Mouse (Mus musculus): ENCODE measurements around the gene Sod1. TPM values are rescaled to one million over a fixed set of nuclear protein-coding genes. Genes with fewer than 3 reads are reported as not detected.
"Not testable (repeated sequence)": the region's sequence is repeated elsewhere in the genome, so short reads cannot be mapped to it uniquely, and the experiment has no call there.

Sod1 gene
- polyA plus RNA-seq, 1 experiment from 2014 or later, result 1,400 TPM

- Histone ChIP-seq H3K27ac (no peak overlapping the region), H3K9ac (no peak overlapping the region), H3K4me2 (no peak overlapping the region), H3K9me3 (replicated peaks) (no peaks in the 10 kb centered on the region), H3K36me3 (no peaks in the 10 kb centered on the region), H3K4me3 (replicated peaks) (no peak overlapping the region), H3K4me1 (replicated peaks) (peaks cover 57% of the 10 kb centered on the region), H3K27me3 (no peaks in the 10 kb centered on the region)
- no peak for DNase-seq
- 72% methylated on average over 8 of the region's 8 CpGs for WGBS (ENCODE audit: insufficient replicate concordance)
- ATAC-seq (ENCODE audit: low read depth), result no peak
These were observed 8.8 kb upstream of the Sod1 start for GRCm38 (mm10) chr16:90211767-90212166.

GRCm38 (mm10) chr16:90213477-90214339 lies 6.8 kb upstream of the Sod1 start:
- H3K4me1 ChIP-seq (replicated peaks), result peaks cover 71% of the 10 kb centered on the region
- no peaks in the 10 kb centered on the region for H3K36me3 ChIP-seq
- H3K4me3 ChIP-seq (replicated peaks), result no peak overlapping the region
- peak; percentile 97 for ATAC-seq (ENCODE audit: low read depth)
- H3K9me3 ChIP-seq (replicated peaks), result no peaks in the 10 kb centered on the region
- no peaks in the 10 kb centered on the region for H3K27me3 ChIP-seq
- H3K4me2 ChIP-seq, result peak overlapping the region; percentile 49
- H3K9ac ChIP-seq, result peak overlapping the region; percentile 33; the same call in 1 of the 2 replicates
- DNase-seq, result peak; percentile 65
- H3K27ac ChIP-seq, result peak overlapping the region; percentile 92
- WGBS (ENCODE audit: insufficient replicate concordance), result 34% methylated on average over 12 of the region's 12 CpGs

GRCm38 (mm10) chr16:90214731-90215565 lies 5.6 kb upstream of the Sod1 start:
- H3K9me3 ChIP-seq (replicated peaks), result no peaks in the 10 kb centered on the region
- no peak overlapping the region for H3K4me3 ChIP-seq (replicated peaks)
- no peak for ATAC-seq (ENCODE audit: low read depth)
- H3K4me1 ChIP-seq (replicated peaks), result peaks cover 77% of the 10 kb centered on the region
- DNase-seq, result no peak
- H3K36me3 ChIP-seq, result no peaks in the 10 kb centered on the region
- H3K4me2 ChIP-seq, result no peak overlapping the region
- no peaks in the 10 kb centered on the region for H3K27me3 ChIP-seq
- H3K9ac ChIP-seq, result no peak overlapping the region
- peak overlapping the region; percentile 92 for H3K27ac ChIP-seq
- 67% methylated on average over 11 of the region's 11 CpGs for WGBS (ENCODE audit: insufficient replicate concordance)

- not testable (repeated sequence) for ATAC-seq (ENCODE audit: low read depth); H3K36me3 ChIP-seq; H3K4me2 ChIP-seq; H3K27me3 ChIP-seq; H3K9ac ChIP-seq; DNase-seq; H3K4me3 ChIP-seq (replicated peaks); H3K9me3 ChIP-seq (replicated peaks)
- Histone ChIP-seq H3K27ac (peak overlapping the region; percentile 70), H3K4me1 (replicated peaks) (peaks cover 78% of the 10 kb centered on the region)
- WGBS (ENCODE audit: insufficient replicate concordance), result 74% methylated on average over 5 of the region's 5 CpGs
These were observed 4.7 kb upstream of the Sod1 start for GRCm38 (mm10) chr16:90215879-90216278.

GRCm38 (mm10) chr16:90216414-90216813 lies 4.1 kb upstream of the Sod1 start:
- Histone ChIP-seq H3K27me3 (no peaks in the 10 kb centered on the region), H3K36me3 (no peaks in the 10 kb centered on the region), H3K4me3 (replicated peaks) (no peak overlapping the region), H3K4me2 (no peak overlapping the region), H3K9me3 (replicated peaks) (no peaks in the 10 kb centered on the region), H3K4me1 (replicated peaks) (peaks cover 76% of the 10 kb centered on the region), H3K9ac (no peak overlapping the region), H3K27ac (peak overlapping the region; percentile 47; the same call in 1 of the 2 replicates)
- ATAC-seq (ENCODE audit: low read depth), result no peak
- 88% methylated on average over 2 of the region's 2 CpGs for WGBS (ENCODE audit: insufficient replicate concordance)
- DNase-seq, result no peak

GRCm38 (mm10) chr16:90217356-90217755 lies 3.2 kb upstream of the Sod1 start:
- H3K4me3 ChIP-seq (replicated peaks), result no peak overlapping the region
- peak overlapping the region; percentile 53; the same call in 1 of the 2 replicates for H3K27ac ChIP-seq
- H3K9ac ChIP-seq, result no peak overlapping the region
- H3K4me2 ChIP-seq, result no peak overlapping the region
- ATAC-seq (ENCODE audit: low read depth), result no peak
- H3K9me3 ChIP-seq (replicated peaks), result no peaks in the 10 kb centered on the region
- peaks cover 73% of the 10 kb centered on the region for H3K4me1 ChIP-seq (replicated peaks)
- H3K27me3 ChIP-seq, result no peaks in the 10 kb centered on the region
- 68% methylated on average over 3 of the region's 3 CpGs for WGBS (ENCODE audit: insufficient replicate concordance)
- DNase-seq, result no peak
- H3K36me3 ChIP-seq, result no peaks in the 10 kb centered on the region

GRCm38 (mm10) chr16:90217926-90218325 lies 2.6 kb upstream of the Sod1 start:
- Histone ChIP-seq H3K36me3 (peaks cover under 1% of the 10 kb centered on the region), H3K4me3 (replicated peaks) (no peak overlapping the region), H3K4me1 (replicated peaks) (peaks cover 73% of the 10 kb centered on the region), H3K9me3 (replicated peaks) (no peaks in the 10 kb centered on the region), H3K9ac (peak overlapping the region; percentile 32), H3K27ac (peak overlapping the region; percentile 75), H3K27me3 (no peaks in the 10 kb centered on the region), H3K4me2 (no peak overlapping the region)
- ATAC-seq (ENCODE audit: low read depth) (no peak), DNase-seq (no peak)
- 35% methylated on average over 4 of the region's 4 CpGs for WGBS (ENCODE audit: insufficient replicate concordance)

GRCm38 (mm10) chr16:90219445-90219844 lies 1.1 kb upstream of the Sod1 start:
- not testable (repeated sequence) for DNase-seq; H3K27me3 ChIP-seq; H3K9me3 ChIP-seq (replicated peaks); ATAC-seq (ENCODE audit: low read depth)
- peak overlapping the region; percentile 94; the same call in 1 of the 2 replicates for H3K4me3 ChIP-seq (replicated peaks)
- WGBS (ENCODE audit: insufficient replicate concordance), result 50% methylated on average over 4 of the region's 4 CpGs
- peak overlapping the region; percentile 98; the same call in 1 of the 2 replicates for H3K9ac ChIP-seq
- peak overlapping the region; percentile 87 for H3K4me2 ChIP-seq
- H3K27ac ChIP-seq, result 0 out of 2 replicates have a peak overlapping the region, but pooled peaks have one; percentile 93
- peaks cover 73% of the 10 kb centered on the region for H3K4me1 ChIP-seq (replicated peaks)
- H3K36me3 ChIP-seq, result peaks cover 16% of the 10 kb centered on the region

- H3K9me3 ChIP-seq (replicated peaks), result no peaks in the 10 kb centered on the region
- H3K27ac ChIP-seq, result peak overlapping the region; percentile 93
- no peak for DNase-seq
- H3K4me1 ChIP-seq (replicated peaks), result peaks cover 58% of the 10 kb centered on the region
- peak overlapping the region; percentile 98 for H3K9ac ChIP-seq
- peak; percentile 84 for ATAC-seq (ENCODE audit: low read depth)
- WGBS (ENCODE audit: insufficient replicate concordance), result under 1% methylated on average over 50 of the region's 52 CpGs
- peak overlapping the region; percentile 87 for H3K4me2 ChIP-seq
- H3K36me3 ChIP-seq, result peaks cover 31% of the 10 kb centered on the region
- peak overlapping the region; percentile 94 for H3K4me3 ChIP-seq (replicated peaks)
- no peaks in the 10 kb centered on the region for H3K27me3 ChIP-seq
These were observed 408 bp downstream of the Sod1 start for GRCm38 (mm10) chr16:90220892-90221431.

GRCm38 (mm10) chr16:90221441-90222070 lies 1.0 kb downstream of the Sod1 start:
- no peak for DNase-seq
- WGBS (ENCODE audit: insufficient replicate concordance), result 1% methylated on average over 20 of the region's 20 CpGs

More at GRCm38 (mm10) chr16:90221441-90222070, 1.0 kb downstream of the Sod1 start:
- Histone ChIP-seq H3K27me3 (no peaks in the 10 kb centered on the region), H3K4me2 (peak overlapping the region; percentile 87), H3K27ac (peak overlapping the region; percentile 93), H3K4me1 (replicated peaks) (peaks cover 54% of the 10 kb centered on the region), H3K36me3 (peaks cover 37% of the 10 kb centered on the region), H3K9me3 (replicated peaks) (no peaks in the 10 kb centered on the region), H3K4me3 (replicated peaks) (peak overlapping the region; percentile 94), H3K9ac (peak overlapping the region; percentile 98)
- ATAC-seq (ENCODE audit: low read depth), result no peak
